Mouse (Mus musculus) heart, embryonic 13.5 days (tissue): Measurements from ENCODE around the gene Hoxb9. TPM values are rescaled to one million over a fixed set of nuclear protein-coding genes. Genes with fewer than 3 reads are reported as not detected.

ENCODE experiments used
- ATAC-seq: fragments of 200-750 bp; cut with Nextera tagmentation; 2 replicates; pipeline ENCODE4 v1.8.0; 2017; ENCODE audit warnings: moderate TSS enrichment; ENCODE audit not compliant: insufficient number of reproducible peaks, low FRiP score, low TSS enrichment; ENCODE audit errors: extremely low read depth
- H3K27ac ChIP-seq: fragments of 300-500 bp; sonication (generic); replicated peaks from 2 replicates; pipeline ENCODE4 v1.5.1; 2015; ENCODE audit warnings: moderate library complexity, mild to moderate bottlenecking, inconsistent platforms
- H3K27me3 ChIP-seq: fragments of 300-500 bp; sonication (generic); replicated peaks from 2 replicates; pipeline ENCODE4 v1.6.1; 2015; ENCODE audit warnings: mild to moderate bottlenecking, inconsistent platforms
- H3K36me3 ChIP-seq: fragments of 300-500 bp; sonication (generic); 2 replicates; pipeline ENCODE4 v1.6.1; 2015; ENCODE audit warnings: mild to moderate bottlenecking, inconsistent platforms
- H3K4me1 ChIP-seq: fragments of 300-500 bp; sonication (generic); 2 replicates; pipeline ENCODE4 v1.6.1; 2015; ENCODE audit warnings: inconsistent platforms
- H3K4me2 ChIP-seq: fragments of 300-500 bp; sonication (generic); 2 replicates; pipeline ENCODE4 v1.6.1; 2015; ENCODE audit warnings: inconsistent platforms, mild to moderate bottlenecking, moderate library complexity
- H3K4me3 ChIP-seq: fragments of 300-500 bp; sonication (generic); 2 replicates; pipeline ENCODE4 v1.5.1; 2015; ENCODE audit warnings: moderate library complexity, mild to moderate bottlenecking, inconsistent platforms
- H3K9ac ChIP-seq: fragments of 300-500 bp; sonication (generic); 2 replicates; pipeline ENCODE4 v1.6.1; 2015; ENCODE audit warnings: inconsistent platforms, mild to moderate bottlenecking, moderate library complexity
- H3K9me3 ChIP-seq: fragments of 300-500 bp; sonication (generic); 2 replicates; pipeline ENCODE4 v1.6.1; 2016; ENCODE audit warnings: inconsistent platforms
- WGBS: fragments of 180-500 bp; shearing (Covaris S2); methylation state at CpG from one replicate; pipeline ENCODE4 v1.1.7; 2015; ENCODE audit warnings: mixed read lengths; 5-methylcytosine and 5-hydroxymethylcytosine counted together
- polyA plus RNA-seq: library from polyadenylated mRNA; unstranded; fragments of >200 nt; fragmentation: Nextera tagmentation; extraction: Ambion mirVana; gene quantifications from 2 replicates; pipeline ENCODE4 v1.2.1, GENCODE M21; 2015

The Hoxb9 gene
- polyA plus RNA-seq, 1 experiment from 2014 or later, result not detected

DNA sequence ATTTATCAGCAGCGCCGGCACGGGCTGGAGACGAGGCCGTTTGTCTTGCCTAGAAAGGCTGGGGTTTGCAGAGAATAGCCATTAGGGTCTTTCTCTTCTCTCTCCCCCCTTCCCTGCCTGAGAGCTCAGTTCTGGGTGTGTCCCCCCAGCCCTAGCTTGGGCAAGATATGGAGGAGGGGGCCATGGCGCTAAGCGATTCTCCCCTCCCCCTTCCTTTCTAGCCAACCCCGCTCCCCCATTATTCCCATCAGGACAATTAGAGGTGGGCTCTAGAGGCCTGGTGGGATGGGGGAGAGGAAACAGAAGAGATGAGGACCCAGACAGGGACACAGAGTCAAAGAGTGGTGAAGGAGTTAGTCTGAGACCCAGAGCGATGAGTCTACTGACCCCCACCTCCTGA is 16.2 kb downstream of the Hoxb9 start:
- no peak overlapping the region for H3K27ac ChIP-seq
- peak overlapping the region; percentile 58; the same call in 1 of the 2 replicates for H3K4me2 ChIP-seq
- no peak for ATAC-seq
- peak overlapping the region; percentile 41 for H3K4me3 ChIP-seq
- no peaks in the 10 kb centered on the region for H3K9me3 ChIP-seq
- H3K4me1 ChIP-seq, result peaks cover 22% of the 10 kb centered on the region
- no peak overlapping the region for H3K9ac ChIP-seq
- 1% methylated on average over 9 of the region's 9 CpGs for WGBS
- peaks cover 98% of the 10 kb centered on the region for H3K27me3 ChIP-seq
- H3K36me3 ChIP-seq, result no peaks in the 10 kb centered on the region

DNA sequence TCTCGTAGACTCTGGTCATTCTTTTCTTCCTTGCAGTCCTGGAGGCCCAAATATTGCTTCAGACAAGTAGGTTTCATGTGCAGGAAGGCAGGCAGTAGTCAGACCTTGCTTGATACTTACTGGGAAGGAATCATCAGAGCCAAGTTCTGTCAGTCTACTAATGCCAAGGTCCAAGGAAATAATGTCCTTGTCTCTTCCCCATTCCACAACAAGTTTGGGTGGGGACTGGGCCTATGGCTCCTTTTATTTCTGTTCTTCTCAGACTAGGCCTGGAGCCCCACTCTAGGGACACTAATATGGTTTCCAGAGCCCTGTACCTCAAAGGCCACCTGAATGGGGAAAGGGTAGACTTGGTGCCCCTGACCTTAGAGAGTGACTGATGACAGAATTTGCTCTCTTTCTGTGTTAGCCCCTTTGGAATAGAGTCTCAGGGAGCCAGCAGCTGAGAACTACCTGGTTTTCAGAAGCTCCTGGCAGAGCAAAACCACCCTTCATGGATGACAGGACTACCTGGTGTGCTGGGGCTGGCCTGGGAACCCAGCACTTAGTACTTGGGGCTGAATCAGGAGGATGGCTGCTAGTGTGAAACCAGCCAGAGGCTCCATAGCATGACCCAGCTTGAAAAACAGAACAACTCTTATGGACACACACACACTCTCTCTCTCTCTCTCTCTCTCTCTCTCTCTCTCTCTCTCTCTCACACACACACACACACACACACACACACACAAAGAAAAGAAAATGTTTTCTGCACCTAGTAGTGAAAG is 17.4 kb downstream of the Hoxb9 start:
- whole genome bisulfite sequencing, result 11% methylated on average over 1 of the region's 1 CpGs
- Histone ChIP-seq H3K27me3 (peaks cover 98% of the 10 kb centered on the region), H3K4me2 (no peak overlapping the region), H3K27ac (no peak overlapping the region), H3K4me1 (peaks cover 17% of the 10 kb centered on the region), H3K9ac (no peak overlapping the region), H3K36me3 (no peaks in the 10 kb centered on the region), H3K4me3 (no peak overlapping the region), H3K9me3 (no peaks in the 10 kb centered on the region)
- ATAC-seq, result no peak

DNA sequence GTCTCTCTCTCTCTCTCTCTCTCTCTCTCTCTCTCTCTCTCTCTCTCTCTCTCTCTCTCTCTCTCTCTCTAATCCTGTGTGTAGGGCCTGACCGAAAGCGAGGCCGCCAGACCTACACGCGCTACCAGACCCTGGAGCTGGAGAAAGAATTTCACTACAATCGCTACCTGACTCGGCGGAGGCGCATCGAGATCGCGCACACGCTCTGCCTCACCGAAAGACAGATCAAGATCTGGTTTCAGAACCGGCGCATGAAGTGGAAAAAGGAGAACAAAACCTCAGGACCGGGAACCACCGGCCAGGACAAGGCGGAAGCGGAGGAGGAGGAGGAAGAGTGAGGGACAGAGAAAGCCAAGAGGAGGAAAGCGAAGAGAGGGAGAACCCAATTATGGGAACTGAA is 18.0 kb downstream of the Hoxb9 start:
- WGBS, result 5% methylated on average over 21 of the region's 21 CpGs

DNA sequence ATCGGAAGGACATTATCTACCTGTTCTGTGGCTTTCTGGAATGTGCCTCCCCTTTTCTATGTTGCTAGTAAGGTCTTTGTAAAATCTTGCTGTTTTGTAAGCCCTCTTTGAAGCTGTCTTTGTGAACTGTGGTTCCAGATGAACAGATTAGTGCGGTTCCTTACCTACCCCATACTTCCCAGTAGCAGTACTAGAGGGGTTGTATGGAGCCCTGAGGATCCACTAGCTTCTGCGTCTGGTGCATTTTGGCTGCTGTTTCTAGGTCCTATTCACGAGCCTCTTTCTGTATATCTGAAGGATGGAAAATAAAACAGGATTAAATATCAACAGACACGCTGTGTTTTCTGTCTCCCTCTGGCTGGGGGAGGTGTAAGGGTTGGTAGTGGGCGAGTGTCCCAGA is 18.6 kb downstream of the Hoxb9 start:
- Histone ChIP-seq H3K27ac (no peak overlapping the region), H3K36me3 (no peaks in the 10 kb centered on the region), H3K9ac (no peak overlapping the region), H3K9me3 (no peaks in the 10 kb centered on the region), H3K4me3 (no peak overlapping the region), H3K4me2 (no peak overlapping the region), H3K4me1 (peaks cover 10% of the 10 kb centered on the region), H3K27me3 (peaks cover 98% of the 10 kb centered on the region)
- whole genome bisulfite sequencing, result 9% methylated on average over 6 of the region's 6 CpGs
- ATAC-seq, result no peak

More for the DNA sequence above, 18.0 kb downstream of the Hoxb9 start:
- no peaks in the 10 kb centered on the region for H3K9me3 ChIP-seq
- H3K9ac ChIP-seq, result no peak overlapping the region
- no peak overlapping the region for H3K4me3 ChIP-seq
- H3K27me3 ChIP-seq, result peaks cover 98% of the 10 kb centered on the region
- peaks cover 12% of the 10 kb centered on the region for H3K4me1 ChIP-seq
- no peaks in the 10 kb centered on the region for H3K36me3 ChIP-seq
- H3K4me2 ChIP-seq, result no peak overlapping the region
- H3K27ac ChIP-seq, result no peak overlapping the region
- no peak for ATAC-seq

DNA sequence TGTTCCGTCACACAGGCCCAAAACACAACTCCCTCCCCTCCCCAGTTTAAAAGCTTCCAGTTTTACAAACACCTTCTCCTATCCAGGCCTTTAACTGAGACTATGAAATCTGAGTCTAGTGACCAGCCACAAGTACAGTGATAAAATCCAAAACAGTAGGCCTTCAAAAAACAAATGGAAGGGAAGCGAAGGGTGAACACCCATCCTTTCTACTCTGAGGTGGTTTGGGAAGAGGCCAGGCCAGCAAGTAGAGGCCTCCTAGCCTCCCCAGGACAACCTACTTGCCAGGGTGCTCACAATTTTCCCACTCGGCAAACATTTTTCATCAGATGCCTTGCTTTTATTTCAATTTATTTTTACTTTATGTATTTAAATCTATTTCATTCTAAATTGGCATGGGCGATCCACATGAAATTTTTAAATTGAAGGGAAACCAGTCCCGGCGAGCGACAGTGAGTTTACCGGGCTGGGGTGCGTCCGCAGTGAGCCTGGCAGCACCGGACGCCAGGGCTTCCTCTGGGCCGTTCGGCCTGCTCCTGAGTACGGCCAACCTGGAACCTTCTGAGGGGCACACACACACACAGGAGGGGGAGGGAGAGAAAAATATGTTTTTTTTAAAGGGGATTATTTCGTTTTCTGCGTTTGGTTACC is 19.6 kb downstream of the Hoxb9 start:
- ATAC-seq, result no peak

DNA sequence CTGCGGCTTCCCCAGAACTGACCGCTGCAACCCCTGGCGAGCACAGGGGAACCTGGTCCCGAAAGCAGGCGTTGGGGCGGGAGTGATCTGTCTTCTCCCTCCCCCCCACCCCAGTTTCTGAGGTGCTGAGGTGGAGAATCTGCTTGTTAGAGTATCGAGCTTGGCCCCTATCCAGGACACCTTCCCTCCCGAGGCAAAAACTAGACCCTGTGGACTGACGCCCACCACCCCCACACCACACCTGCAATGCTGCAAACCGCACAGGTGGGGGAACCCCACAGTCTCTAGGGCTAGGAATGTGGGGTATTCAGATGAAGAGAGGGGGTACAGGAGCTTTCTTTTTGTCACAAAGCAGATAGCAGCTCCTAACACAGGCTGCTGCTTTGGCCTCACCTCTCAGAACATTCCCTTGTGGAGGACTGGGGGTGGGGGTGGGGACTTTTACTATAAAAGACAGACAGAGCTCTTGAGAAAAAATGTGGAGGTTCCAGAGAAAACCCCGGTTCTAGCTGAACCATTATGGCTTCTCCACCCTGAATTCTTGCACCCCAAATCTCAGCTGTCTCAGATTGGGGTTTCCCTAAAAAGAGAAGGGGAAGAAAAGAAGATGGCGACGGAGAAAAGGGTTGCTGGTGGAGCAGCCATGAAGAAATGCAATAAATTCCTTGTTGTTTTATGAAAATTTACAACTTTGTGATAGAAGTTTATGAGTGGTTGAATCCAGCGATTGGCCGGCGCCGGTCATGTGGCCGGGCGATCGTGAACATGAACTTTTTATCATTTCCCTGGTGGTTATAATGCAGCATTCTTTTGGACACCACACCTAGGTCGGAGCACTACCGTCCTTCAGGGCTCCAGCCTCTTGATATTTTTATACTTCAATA is 20.7 kb downstream of the Hoxb9 start, which contains the start of gene Hoxb6:
TSS of gene Hoxb6 (plus strand) at position 796 of the 884 bp plus-strand sequence.
- 1% methylated on average over 22 of the region's 22 CpGs for WGBS
- Histone ChIP-seq H3K9ac (no peak within 1 kb of the TSS), H3K4me2 (no peak within 1 kb of the TSS), H3K9me3 (no peaks in the 10 kb centered on the region), H3K36me3 (no peaks in the 10 kb centered on the region), H3K4me3 (peak within 1 kb of the TSS; percentile 0; the same call in 1 of the 2 replicates), H3K27ac (no peak within 1 kb of the TSS), H3K4me1 (peaks cover 11% of the 10 kb centered on the region), H3K27me3 (peaks cover 98% of the 10 kb centered on the region)
- ATAC-seq, result no peak

More for the DNA sequence above, 19.6 kb downstream of the Hoxb9 start:
- Histone ChIP-seq H3K4me1 (peaks cover 15% of the 10 kb centered on the region), H3K9me3 (no peaks in the 10 kb centered on the region), H3K4me2 (no peak overlapping the region), H3K9ac (no peak overlapping the region), H3K36me3 (no peaks in the 10 kb centered on the region), H3K4me3 (no peak overlapping the region), H3K27ac (no peak overlapping the region), H3K27me3 (peaks cover 98% of the 10 kb centered on the region)
- 7% methylated on average over 17 of the region's 17 CpGs for WGBS

DNA sequence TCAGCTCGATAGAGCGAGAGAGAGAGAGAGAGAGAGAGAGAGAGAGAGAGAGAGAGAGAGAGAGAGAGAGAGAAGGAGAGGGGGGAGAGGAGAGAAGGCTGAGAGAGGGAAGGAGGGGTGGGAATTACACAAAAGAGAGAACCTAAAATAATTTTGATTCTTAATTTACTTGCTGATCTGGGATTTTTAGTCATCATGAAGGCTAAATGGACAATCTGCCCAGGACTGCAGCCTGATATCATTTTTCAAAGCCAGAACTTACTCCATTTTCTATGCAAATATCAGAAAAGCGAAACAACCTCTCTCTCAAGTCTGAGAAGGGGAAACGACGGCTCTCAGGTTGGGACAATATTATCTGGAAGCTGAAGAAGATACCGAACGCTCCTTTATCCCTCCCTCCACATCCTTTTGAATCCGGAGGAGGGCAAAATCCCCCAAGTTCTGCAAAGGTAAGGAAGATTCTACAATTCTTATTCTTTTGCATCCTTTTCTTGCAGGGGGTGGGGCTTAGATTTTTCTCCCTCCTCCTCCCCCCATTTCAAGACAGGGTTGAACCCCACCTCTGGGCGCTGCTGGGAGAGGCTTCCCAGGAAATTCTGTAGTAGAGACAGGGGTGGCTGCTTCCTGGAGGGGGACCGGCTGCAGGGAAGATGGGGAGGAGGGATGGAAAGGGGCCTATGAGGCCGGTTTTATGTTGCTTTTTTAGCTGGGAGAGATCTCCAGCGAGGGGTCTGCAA is 21.5 kb downstream of the Hoxb9 start:
- Histone ChIP-seq H3K4me3 (peak overlapping the region; percentile 0; the same call in 1 of the 2 replicates), H3K27me3 (peaks cover 98% of the 10 kb centered on the region), H3K9me3 (no peaks in the 10 kb centered on the region), H3K36me3 (no peaks in the 10 kb centered on the region), H3K9ac (no peak overlapping the region), H3K4me2 (no peak overlapping the region), H3K4me1 (0 out of 2 replicates have a peak, but pooled peaks cover 7% of the 10 kb centered on the region), H3K27ac (no peak overlapping the region)
- ATAC-seq, result no peak
- WGBS, result 3% methylated on average over 12 of the region's 12 CpGs

DNA sequence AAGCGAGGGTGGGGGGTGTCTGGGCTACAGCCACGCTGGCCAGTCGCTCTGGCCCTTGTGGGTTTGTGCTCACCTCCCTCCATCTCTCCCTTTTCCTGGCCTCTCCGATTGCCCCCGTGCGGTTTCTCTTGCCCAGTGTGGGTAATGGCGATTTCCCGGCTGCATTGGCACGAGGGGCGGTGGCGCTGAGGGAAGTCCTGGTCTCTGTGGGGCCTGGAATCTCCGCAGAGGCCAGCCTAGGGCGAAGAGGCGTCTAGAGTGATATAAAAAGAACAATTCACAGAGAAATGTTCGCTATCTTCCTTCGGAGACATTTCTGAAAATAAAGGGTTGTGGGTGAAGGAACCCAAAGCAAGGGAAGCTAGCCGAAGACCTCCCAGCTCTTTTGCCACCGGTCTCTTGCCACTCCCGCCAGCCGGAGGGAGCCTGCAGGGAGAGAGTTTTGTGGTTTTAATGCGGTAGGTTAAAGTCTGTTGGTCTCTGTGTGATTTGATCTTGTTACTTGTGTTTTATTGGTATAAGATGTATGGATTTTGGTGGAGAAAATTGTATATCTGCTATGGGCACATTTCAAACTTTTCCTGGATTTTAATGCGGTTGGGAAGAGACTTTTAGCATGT is 22.2 kb downstream of the Hoxb9 start:
- 1% methylated on average over 22 of the region's 22 CpGs for WGBS
- H3K4me3 ChIP-seq, result peak overlapping the region; percentile 0; the same call in 1 of the 2 replicates
- H3K9ac ChIP-seq, result no peak overlapping the region
- 0 out of 2 replicates have a peak, but pooled peaks cover 7% of the 10 kb centered on the region for H3K4me1 ChIP-seq
- no peaks in the 10 kb centered on the region for H3K9me3 ChIP-seq
- no peaks in the 10 kb centered on the region for H3K36me3 ChIP-seq
- H3K27ac ChIP-seq, result no peak overlapping the region
- ATAC-seq, result no peak
- H3K27me3 ChIP-seq, result peaks cover 98% of the 10 kb centered on the region
- H3K4me2 ChIP-seq, result no peak overlapping the region

DNA sequence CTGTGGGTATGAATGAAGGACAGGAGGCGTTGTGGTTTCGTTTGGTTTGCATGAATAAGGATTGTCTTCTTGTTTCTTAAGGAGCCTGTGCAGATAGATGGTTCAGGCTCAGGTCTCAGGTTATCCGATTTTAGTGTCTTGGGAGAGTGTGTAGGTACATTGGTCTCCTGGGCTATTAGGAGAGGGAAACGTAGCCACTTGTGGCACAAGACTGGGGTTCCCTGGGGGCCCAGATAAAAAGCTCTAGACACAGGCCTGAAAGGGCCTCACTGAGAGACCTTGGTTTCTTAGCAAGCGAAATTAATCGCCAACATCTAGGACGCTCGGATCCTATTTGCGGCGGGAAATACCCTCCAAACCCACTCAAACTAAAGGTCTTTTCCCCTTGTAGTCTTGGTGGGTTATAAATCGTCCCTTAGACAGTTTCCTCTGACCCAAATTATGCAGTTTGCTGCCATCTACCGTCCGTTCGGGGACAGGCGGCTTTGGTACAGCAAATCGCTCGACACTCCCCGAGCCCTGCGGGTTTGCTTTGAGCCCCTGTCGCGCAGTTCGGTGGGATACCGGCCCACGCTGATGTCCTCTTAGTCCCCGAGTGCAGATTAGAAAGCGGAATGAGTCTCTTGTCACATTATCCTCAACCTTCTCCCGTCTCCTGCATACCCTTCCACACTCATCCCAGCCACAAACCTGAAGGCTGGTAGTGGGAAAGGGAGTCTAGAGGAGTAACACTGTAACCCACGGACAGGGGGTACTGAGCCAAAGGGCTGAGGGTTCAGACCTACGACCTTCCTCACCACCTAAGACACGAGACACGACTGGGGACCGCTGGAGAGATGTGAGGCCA is 23.2 kb downstream of the Hoxb9 start:
- under 1% methylated on average over 32 of the region's 32 CpGs for WGBS
- ATAC-seq, result no peak
- Histone ChIP-seq H3K4me1 (peaks cover 14% of the 10 kb centered on the region), H3K27ac (no peak overlapping the region), H3K27me3 (peaks cover 98% of the 10 kb centered on the region), H3K36me3 (no peaks in the 10 kb centered on the region), H3K4me2 (no peak overlapping the region), H3K4me3 (peak overlapping the region; percentile 14), H3K9me3 (no peaks in the 10 kb centered on the region), H3K9ac (no peak overlapping the region)
